Mouse (Mus musculus): Measurements from ENCODE around the gene Dmrt1. TPM values are rescaled to one million over a fixed set of nuclear protein-coding genes. Genes with fewer than 3 reads are reported as not detected.

The Dmrt1 gene
- polyA plus RNA-seq, 1 experiment from 2014 or later, result 0.16 TPM

DNA sequence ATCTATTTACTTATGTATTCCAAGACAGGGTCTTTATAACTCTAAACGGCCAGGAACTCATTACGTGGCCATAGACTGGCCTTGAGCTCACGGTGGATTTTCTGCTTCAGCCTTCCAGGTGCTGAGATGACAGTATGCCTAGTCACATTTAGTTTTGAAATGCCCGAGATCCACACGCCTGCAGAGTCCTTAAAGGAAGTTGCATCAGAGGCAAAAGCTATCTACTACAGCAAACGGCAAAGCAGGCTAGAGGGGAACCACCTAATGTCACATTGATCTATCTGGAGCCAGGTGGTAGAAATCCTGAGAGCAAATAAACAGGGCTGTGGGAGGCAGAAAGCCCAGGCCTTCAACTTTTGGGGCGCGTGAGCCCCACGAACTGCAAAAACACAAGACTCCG lies 540 bp upstream of the Dmrt1 start:
- peaks cover 76% of the 10 kb centered on the region for H3K27me3 ChIP-seq
- H3K36me3 ChIP-seq, result no peaks in the 10 kb centered on the region
- H3K27ac ChIP-seq, result no peak overlapping the region
- H3K4me3 ChIP-seq (replicated peaks), result no peak overlapping the region
- no peak overlapping the region for H3K9ac ChIP-seq (replicated peaks)
- peaks cover 7% of the 10 kb centered on the region for H3K9me3 ChIP-seq
- peaks cover 18% of the 10 kb centered on the region for H3K4me1 ChIP-seq (replicated peaks)
- 0 out of 2 replicates have a peak overlapping the region, but pooled peaks have one; percentile 59 for H3K4me2 ChIP-seq
- ATAC-seq (ENCODE audit: insufficient number of reproducible peaks, insufficient read depth, low FRiP score, low TSS enrichment, low read depth), result no peak
- 27% methylated on average over 10 of the region's 10 CpGs for WGBS

- H3K4me2 ChIP-seq, result peak overlapping the region; percentile 59
- peak overlapping the region; percentile 38 for H3K4me3 ChIP-seq (replicated peaks)
- peaks cover 18% of the 10 kb centered on the region for H3K4me1 ChIP-seq (replicated peaks)
- no peak overlapping the region for H3K9ac ChIP-seq (replicated peaks)
- no peak for ATAC-seq (ENCODE audit: insufficient number of reproducible peaks, insufficient read depth, low FRiP score, low TSS enrichment, low read depth)
- no peaks in the 10 kb centered on the region for H3K36me3 ChIP-seq
- WGBS, result 1% methylated on average over 23 of the region's 23 CpGs
- H3K27me3 ChIP-seq, result peaks cover 82% of the 10 kb centered on the region
- H3K27ac ChIP-seq, result no peak overlapping the region
- H3K9me3 ChIP-seq, result peaks cover 7% of the 10 kb centered on the region
These were observed 1.2 kb downstream of the Dmrt1 start for GRCm38 (mm10) chr19:25506616-25507015.

DNA sequence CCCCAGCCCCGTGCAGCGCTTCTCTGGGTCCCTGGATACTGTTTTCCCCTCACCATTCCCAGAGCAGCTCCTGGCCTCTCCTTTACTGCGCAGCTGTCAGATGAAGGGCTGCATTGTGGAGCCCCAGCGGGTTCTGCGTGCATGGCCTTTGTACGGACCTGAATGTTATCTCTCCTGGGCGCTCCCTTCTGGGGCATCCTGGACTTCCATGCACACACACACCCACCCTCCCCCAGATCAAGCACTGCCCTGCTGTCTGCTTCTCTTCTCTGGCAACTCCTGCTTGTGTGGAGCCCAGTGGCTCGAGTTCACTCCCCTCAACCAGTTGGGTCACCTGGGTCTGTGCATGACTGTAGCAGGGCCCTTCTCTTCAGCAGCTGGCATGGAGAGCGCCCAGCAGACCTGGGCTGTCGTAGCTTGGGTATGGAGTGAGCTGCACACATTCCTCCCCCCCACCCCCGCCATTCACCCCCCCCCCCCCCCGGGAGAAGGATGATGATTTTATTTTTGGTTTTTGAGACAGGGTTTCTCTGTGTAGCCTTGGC lies 9.6 kb downstream of the Dmrt1 start:
- Histone ChIP-seq H3K36me3 (no peaks in the 10 kb centered on the region), H3K9ac (replicated peaks) (no peak overlapping the region), H3K9me3 (no peaks in the 10 kb centered on the region), H3K4me1 (replicated peaks) (no peaks in the 10 kb centered on the region; the same call in 1 of the 2 replicates), H3K4me3 (replicated peaks) (no peak overlapping the region), H3K27me3 (peaks cover 41% of the 10 kb centered on the region), H3K27ac (no peak overlapping the region), H3K4me2 (no peak overlapping the region)
- no peak for ATAC-seq (ENCODE audit: insufficient number of reproducible peaks, insufficient read depth, low FRiP score, low TSS enrichment, low read depth)
- WGBS, result 40% methylated on average over 12 of the region's 12 CpGs

GRCm38 (mm10) chr19:25524156-25524555 lies 18.7 kb downstream of the Dmrt1 start:
- WGBS, result 74% methylated on average over 6 of the region's 6 CpGs
- H3K27me3 ChIP-seq, result no peaks in the 10 kb centered on the region
- no peak overlapping the region for H3K9ac ChIP-seq (replicated peaks)
- no peak overlapping the region for H3K27ac ChIP-seq
- no peak for ATAC-seq (ENCODE audit: insufficient number of reproducible peaks, insufficient read depth, low FRiP score, low TSS enrichment, low read depth)
- no peaks in the 10 kb centered on the region for H3K36me3 ChIP-seq
- no peak overlapping the region for H3K4me3 ChIP-seq (replicated peaks)
- no peak overlapping the region for H3K4me2 ChIP-seq
- peaks cover 25% of the 10 kb centered on the region for H3K4me1 ChIP-seq (replicated peaks)
- no peaks in the 10 kb centered on the region for H3K9me3 ChIP-seq

DNA sequence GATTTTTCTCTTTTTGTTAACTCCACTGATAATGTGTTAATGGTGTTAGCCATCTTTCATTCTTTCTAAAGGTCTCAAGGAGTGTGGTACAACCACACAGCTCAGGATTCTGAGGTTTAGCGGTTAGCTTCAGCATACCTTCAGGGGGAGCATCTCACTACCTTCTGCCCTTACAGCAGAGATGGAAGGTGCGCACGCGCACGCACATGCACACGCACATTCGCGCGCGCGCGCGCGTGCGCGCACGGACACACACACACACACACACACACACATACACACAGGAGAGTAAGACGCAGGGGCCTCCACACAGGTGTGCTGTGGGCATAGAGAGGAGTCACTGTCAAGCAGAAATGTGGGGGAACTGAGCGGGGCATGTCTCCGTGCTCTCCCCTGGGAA lies 20.3 kb downstream of the Dmrt1 start:
- Histone ChIP-seq H3K4me3 (replicated peaks) (no peak overlapping the region), H3K4me2 (no peak overlapping the region), H3K27ac (no peak overlapping the region), H3K27me3 (no peaks in the 10 kb centered on the region), H3K4me1 (replicated peaks) (peaks cover 29% of the 10 kb centered on the region), H3K36me3 (no peaks in the 10 kb centered on the region), H3K9me3 (no peaks in the 10 kb centered on the region), H3K9ac (replicated peaks) (no peak overlapping the region)
- 94% methylated on average over 20 of the region's 20 CpGs for WGBS
- no peak for ATAC-seq (ENCODE audit: insufficient number of reproducible peaks, insufficient read depth, low FRiP score, low TSS enrichment, low read depth)

- no peaks in the 10 kb centered on the region for H3K27me3 ChIP-seq
- 33% methylated on average over 12 of the region's 12 CpGs for whole genome bisulfite sequencing
- no peak overlapping the region for H3K27ac ChIP-seq
- H3K36me3 ChIP-seq, result no peaks in the 10 kb centered on the region
- peak; percentile 69; the same call in 1 of the 2 replicates for ATAC-seq (ENCODE audit: insufficient number of reproducible peaks, insufficient read depth, low FRiP score, low TSS enrichment, low read depth)
- H3K9me3 ChIP-seq, result peaks cover 12% of the 10 kb centered on the region; the same call in 1 of the 2 replicates
- H3K4me2 ChIP-seq, result no peak overlapping the region
- H3K4me1 ChIP-seq (replicated peaks), result peaks cover 14% of the 10 kb centered on the region
- H3K4me3 ChIP-seq (replicated peaks), result no peak overlapping the region
- H3K9ac ChIP-seq (replicated peaks), result no peak overlapping the region
These were observed 24.3 kb downstream of the Dmrt1 start for GRCm38 (mm10) chr19:25529673-25530072.

GRCm38 (mm10) chr19:25545714-25546340 lies 40.4 kb downstream of the Dmrt1 start:
- Histone ChIP-seq H3K4me2 (no peak overlapping the region), H3K36me3 (no peaks in the 10 kb centered on the region), H3K4me3 (replicated peaks) (no peak overlapping the region), H3K27ac (no peak overlapping the region), H3K9ac (replicated peaks) (no peak overlapping the region), H3K27me3 (peaks cover 12% of the 10 kb centered on the region), H3K9me3 (peaks cover 6% of the 10 kb centered on the region; the same call in 1 of the 2 replicates), H3K4me1 (replicated peaks) (peaks cover 3% of the 10 kb centered on the region; the same call in 1 of the 2 replicates)
- 37% methylated on average over 13 of the region's 13 CpGs for WGBS
- ATAC-seq (ENCODE audit: insufficient number of reproducible peaks, insufficient read depth, low FRiP score, low TSS enrichment, low read depth), result peak; percentile 75; the same call in 1 of the 2 replicates

GRCm38 (mm10) chr19:25547086-25547643 lies 41.7 kb downstream of the Dmrt1 start:
- 0 out of 2 replicates have a peak, but pooled peaks cover 3% of the 10 kb centered on the region for H3K9me3 ChIP-seq

GRCm38 (mm10) chr19:25550346-25550745 lies 44.9 kb downstream of the Dmrt1 start:
- WGBS, result 70% methylated on average over 5 of the region's 5 CpGs
- Histone ChIP-seq H3K36me3 (no peaks in the 10 kb centered on the region), H3K27me3 (no peaks in the 10 kb centered on the region), H3K9ac (replicated peaks) (no peak overlapping the region), H3K4me1 (replicated peaks) (peaks cover 3% of the 10 kb centered on the region; the same call in 1 of the 2 replicates), H3K27ac (no peak overlapping the region), H3K9me3 (no peaks in the 10 kb centered on the region), H3K4me2 (no peak overlapping the region), H3K4me3 (replicated peaks) (no peak overlapping the region)
- no peak for ATAC-seq (ENCODE audit: insufficient number of reproducible peaks, insufficient read depth, low FRiP score, low TSS enrichment, low read depth)

More at GRCm38 (mm10) chr19:25547086-25547643, 41.7 kb downstream of the Dmrt1 start:
- peaks cover 12% of the 10 kb centered on the region for H3K27me3 ChIP-seq
- H3K36me3 ChIP-seq, result no peaks in the 10 kb centered on the region
- ATAC-seq (ENCODE audit: insufficient number of reproducible peaks, insufficient read depth, low FRiP score, low TSS enrichment, low read depth), result no peak
- 75% methylated on average over 9 of the region's 9 CpGs for WGBS
- no peak overlapping the region for H3K4me3 ChIP-seq (replicated peaks)
- H3K9ac ChIP-seq (replicated peaks), result no peak overlapping the region
- H3K4me2 ChIP-seq, result no peak overlapping the region
- no peak overlapping the region for H3K27ac ChIP-seq
- H3K4me1 ChIP-seq (replicated peaks), result peaks cover 3% of the 10 kb centered on the region; the same call in 1 of the 2 replicates

GRCm38 (mm10) chr19:25551053-25551452 lies 45.6 kb downstream of the Dmrt1 start:
- no peak overlapping the region for H3K4me2 ChIP-seq
- 70% methylated on average over 5 of the region's 5 CpGs for WGBS
- no peaks in the 10 kb centered on the region for H3K4me1 ChIP-seq (replicated peaks)

DNA sequence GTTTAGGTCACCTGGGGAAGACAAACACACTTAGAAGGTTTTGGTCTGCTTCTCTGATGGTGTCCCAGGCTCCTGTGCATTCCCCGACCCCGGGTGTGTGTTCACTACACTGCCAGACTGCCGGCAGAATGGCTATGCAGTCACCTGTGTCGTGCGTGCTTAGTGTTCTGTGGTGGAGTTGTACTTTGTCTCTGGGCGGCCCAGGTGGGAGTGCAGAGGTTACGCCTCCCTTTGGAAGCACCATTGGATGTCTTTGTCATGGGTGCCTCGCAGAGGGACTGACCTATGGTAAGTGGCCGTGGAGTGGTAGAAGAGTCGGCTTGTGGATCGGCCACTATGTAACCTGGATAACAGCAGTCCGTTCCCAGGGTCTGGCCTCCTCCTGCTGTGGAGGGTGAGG lies 59.0 kb downstream of the Dmrt1 start:
- no peak overlapping the region for H3K9ac ChIP-seq (replicated peaks)
- no peak overlapping the region for H3K4me3 ChIP-seq (replicated peaks)
- no peaks in the 10 kb centered on the region for H3K36me3 ChIP-seq
- H3K4me1 ChIP-seq (replicated peaks), result no peaks in the 10 kb centered on the region; the same call in 1 of the 2 replicates
- 68% methylated on average over 12 of the region's 12 CpGs for WGBS
- H3K27ac ChIP-seq, result no peak overlapping the region
- H3K9me3 ChIP-seq, result peaks cover 13% of the 10 kb centered on the region
- no peak overlapping the region for H3K4me2 ChIP-seq
- peaks cover 34% of the 10 kb centered on the region for H3K27me3 ChIP-seq
- no peak for ATAC-seq (ENCODE audit: insufficient number of reproducible peaks, insufficient read depth, low FRiP score, low TSS enrichment, low read depth)

More at GRCm38 (mm10) chr19:25551053-25551452, 45.6 kb downstream of the Dmrt1 start:
- Histone ChIP-seq H3K36me3 (no peaks in the 10 kb centered on the region), H3K4me3 (replicated peaks) (no peak overlapping the region), H3K9ac (replicated peaks) (no peak overlapping the region), H3K9me3 (no peaks in the 10 kb centered on the region), H3K27ac (no peak overlapping the region), H3K27me3 (no peaks in the 10 kb centered on the region)
- ATAC-seq (ENCODE audit: insufficient number of reproducible peaks, insufficient read depth, low FRiP score, low TSS enrichment, low read depth), result no peak

Measured in limb, embryonic 12.5 days (tissue).